Mouse (Mus musculus): Measurements from ENCODE around the gene Zc2hc1b. TPM values are rescaled to one million over a fixed set of nuclear protein-coding genes. Genes with fewer than 3 reads are reported as not detected.

The Zc2hc1b gene
- polyA plus RNA-seq, 1 experiment from 2014 or later = not detected

- H3K4me1 ChIP-seq (replicated peaks; ENCODE audit: insufficient read depth, low read length) = peaks cover 9% of the 10 kb centered on the region
- ATAC-seq (replicated peaks; ENCODE audit: low FRiP score, low read depth) = no peak
- H3K4me3 ChIP-seq (replicated peaks; ENCODE audit: low read depth, low read length) = no peak overlapping the region
- H3K27me3 ChIP-seq (ENCODE audit: insufficient read depth, low read length) = no peaks in the 10 kb centered on the region
- H3K27ac ChIP-seq = 0 out of 2 replicates have a peak overlapping the region, but pooled peaks have one; percentile 4
- no peak for DNase-seq (ENCODE audit: low spot score)
- no peak overlapping the region for H3K9ac ChIP-seq (ENCODE audit: low read depth, low read length)
- no peaks in the 10 kb centered on the region for H3K9me3 ChIP-seq (replicated peaks; ENCODE audit: low read length)
- TF ChIP-seq CTCF (IDR thresholded peaks at IDR 0.05; ENCODE audit: low read depth) = no peak
- 0 out of 2 replicates have a peak, but pooled peaks cover 3% of the 10 kb centered on the region for H3K36me3 ChIP-seq (ENCODE audit: insufficient read depth, low read length)
- WGBS = 61% methylated on average over 4 of the region's 4 CpGs
- H3K4me2 ChIP-seq (ENCODE audit: low read length) = no peak overlapping the region
These were observed 64.2 kb downstream of the Zc2hc1b start for GRCm38 (mm10) chr10:13113641-13114040.

GRCm38 (mm10) chr10:13112849-13113248 lies 65.0 kb downstream of the Zc2hc1b start:
- ATAC-seq (replicated peaks; ENCODE audit: low FRiP score, low read depth) (no peak; the same call in 1 of the 2 replicates), DNase-seq (ENCODE audit: low spot score) (no peak)
- Histone ChIP-seq H3K27me3 (ENCODE audit: insufficient read depth, low read length) (no peaks in the 10 kb centered on the region), H3K9ac (ENCODE audit: low read depth, low read length) (no peak overlapping the region), H3K4me3 (replicated peaks; ENCODE audit: low read depth, low read length) (no peak overlapping the region), H3K36me3 (ENCODE audit: insufficient read depth, low read length) (0 out of 2 replicates have a peak, but pooled peaks cover 3% of the 10 kb centered on the region), H3K27ac (no peak overlapping the region), H3K4me1 (replicated peaks; ENCODE audit: insufficient read depth, low read length) (peaks cover 9% of the 10 kb centered on the region), H3K4me2 (ENCODE audit: low read length) (no peak overlapping the region), H3K9me3 (replicated peaks; ENCODE audit: low read length) (no peaks in the 10 kb centered on the region)
- TF ChIP-seq CTCF (IDR thresholded peaks at IDR 0.05; ENCODE audit: low read depth) = no peak
- 22% methylated on average over 3 of the region's 3 CpGs for WGBS

GRCm38 (mm10) chr10:13109781-13110180 lies 68.0 kb downstream of the Zc2hc1b start:
- Histone ChIP-seq H3K9ac (ENCODE audit: low read depth, low read length) (no peak overlapping the region), H3K4me2 (ENCODE audit: low read length) (no peak overlapping the region), H3K36me3 (ENCODE audit: insufficient read depth, low read length) (0 out of 2 replicates have a peak, but pooled peaks cover 1% of the 10 kb centered on the region), H3K9me3 (replicated peaks; ENCODE audit: low read length) (no peaks in the 10 kb centered on the region), H3K27ac (no peak overlapping the region), H3K4me1 (replicated peaks; ENCODE audit: insufficient read depth, low read length) (peaks cover 9% of the 10 kb centered on the region), H3K27me3 (ENCODE audit: insufficient read depth, low read length) (no peaks in the 10 kb centered on the region), H3K4me3 (replicated peaks; ENCODE audit: low read depth, low read length) (no peak overlapping the region)
- ATAC-seq (replicated peaks; ENCODE audit: low FRiP score, low read depth) (peak; percentile 71), DNase-seq (ENCODE audit: low spot score) (no peak)
- 45% methylated on average over 1 of the region's 1 CpGs for WGBS
- no peak for TF ChIP-seq CTCF (IDR thresholded peaks at IDR 0.05; ENCODE audit: low read depth)

- 38% methylated on average over 4 of the region's 4 CpGs for WGBS
- ATAC-seq (replicated peaks; ENCODE audit: low FRiP score, low read depth) (no peak), DNase-seq (ENCODE audit: low spot score) (peak; percentile 67)
- no peaks in the 10 kb centered on the region for H3K36me3 ChIP-seq (ENCODE audit: insufficient read depth, low read length)
- H3K4me1 ChIP-seq (replicated peaks; ENCODE audit: insufficient read depth, low read length) = peaks cover 9% of the 10 kb centered on the region
- no peak overlapping the region for H3K4me2 ChIP-seq (ENCODE audit: low read length)
- H3K27ac ChIP-seq = no peak overlapping the region
- no peak overlapping the region for H3K9ac ChIP-seq (ENCODE audit: low read depth, low read length)
- TF ChIP-seq CTCF (IDR thresholded peaks at IDR 0.05; ENCODE audit: low read depth) = no peak
- no peak overlapping the region for H3K4me3 ChIP-seq (replicated peaks; ENCODE audit: low read depth, low read length)
- H3K27me3 ChIP-seq (ENCODE audit: insufficient read depth, low read length) = no peaks in the 10 kb centered on the region
- H3K9me3 ChIP-seq (replicated peaks; ENCODE audit: low read length) = no peaks in the 10 kb centered on the region
These were observed 69.0 kb downstream of the Zc2hc1b start for GRCm38 (mm10) chr10:13108847-13109246.

- DNase-seq (ENCODE audit: low spot score) (no peak), ATAC-seq (replicated peaks; ENCODE audit: low FRiP score, low read depth) (no peak)
- no peak overlapping the region for H3K4me3 ChIP-seq (replicated peaks; ENCODE audit: low read depth, low read length)
- H3K36me3 ChIP-seq (ENCODE audit: insufficient read depth, low read length) = no peaks in the 10 kb centered on the region
- no peak overlapping the region for H3K4me2 ChIP-seq (ENCODE audit: low read length)
- no peak overlapping the region for H3K9ac ChIP-seq (ENCODE audit: low read depth, low read length)
- peaks cover 9% of the 10 kb centered on the region for H3K4me1 ChIP-seq (replicated peaks; ENCODE audit: insufficient read depth, low read length)
- 31% methylated on average over 7 of the region's 7 CpGs for WGBS
- H3K27ac ChIP-seq = no peak overlapping the region
- H3K9me3 ChIP-seq (replicated peaks; ENCODE audit: low read length) = no peaks in the 10 kb centered on the region
- no peaks in the 10 kb centered on the region for H3K27me3 ChIP-seq (ENCODE audit: insufficient read depth, low read length)
- TF ChIP-seq CTCF (IDR thresholded peaks at IDR 0.05; ENCODE audit: low read depth) = no peak
These were observed 69.7 kb downstream of the Zc2hc1b start for GRCm38 (mm10) chr10:13108021-13108548.

GRCm38 (mm10) chr10:13106909-13107624 lies 70.8 kb downstream of the Zc2hc1b start:
- H3K4me1 ChIP-seq (replicated peaks; ENCODE audit: insufficient read depth, low read length) = no peaks in the 10 kb centered on the region; the same call in 1 of the 2 replicates
- TF ChIP-seq CTCF (IDR thresholded peaks at IDR 0.05; ENCODE audit: low read depth) = no peak
- DNase-seq (ENCODE audit: low spot score) = no peak
- no peak overlapping the region for H3K9ac ChIP-seq (ENCODE audit: low read depth, low read length)
- H3K4me3 ChIP-seq (replicated peaks; ENCODE audit: low read depth, low read length) = no peak overlapping the region
- no peaks in the 10 kb centered on the region for H3K9me3 ChIP-seq (replicated peaks; ENCODE audit: low read length)
- H3K4me2 ChIP-seq (ENCODE audit: low read length) = no peak overlapping the region
- 49% methylated on average over 9 of the region's 9 CpGs for WGBS
- H3K27me3 ChIP-seq (ENCODE audit: insufficient read depth, low read length) = no peaks in the 10 kb centered on the region
- H3K27ac ChIP-seq = no peak overlapping the region
- ATAC-seq (replicated peaks; ENCODE audit: low FRiP score, low read depth) = no peak
- no peaks in the 10 kb centered on the region for H3K36me3 ChIP-seq (ENCODE audit: insufficient read depth, low read length)
